Mouse (Mus musculus) subcutaneous adipose tissue, adult 2 months (tissue): ENCODE results near the gene Pnpla5. TPM values are rescaled to one million over a fixed set of nuclear protein-coding genes. Genes with fewer than 3 reads are reported as not detected.

Experiments used
- polyA plus RNA-seq: library from polyadenylated mRNA; depleted of rRNA; stranded (reverse); fragments of >200 nt; gene quantifications from 2 replicates; pipeline ENCODE4 v1.2.3, GENCODE M21; 2012; ENCODE audit warnings: low replicate concordance; rRNA removed

The Pnpla5 gene
- 0.89 and 1.0 TPM in 2 replicates for polyA plus RNA-seq

DNA sequence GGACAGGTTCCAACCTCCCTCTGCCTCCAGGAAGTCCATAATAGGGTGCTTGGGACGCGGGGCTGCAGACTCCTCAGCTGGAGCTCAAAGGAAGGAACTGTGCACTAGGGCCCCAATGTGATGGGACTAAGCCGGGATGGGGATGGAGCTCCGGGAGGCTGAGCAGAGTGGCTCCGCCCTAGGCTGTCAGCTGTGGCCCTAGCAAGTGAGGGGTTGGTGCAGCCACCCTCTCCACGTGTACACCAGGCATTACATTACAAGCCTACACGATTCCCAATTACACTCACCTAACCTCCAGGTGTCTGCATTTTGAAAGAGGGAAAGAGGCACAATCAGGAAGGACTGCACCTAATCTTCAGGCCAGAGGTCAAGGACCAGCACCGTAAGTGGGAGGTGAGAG is at the start of gene Pnpla5:
Gene Pnpla5, minus strand, starts transcription at position 101 of the 400 bp plus-strand sequence.

DNA sequence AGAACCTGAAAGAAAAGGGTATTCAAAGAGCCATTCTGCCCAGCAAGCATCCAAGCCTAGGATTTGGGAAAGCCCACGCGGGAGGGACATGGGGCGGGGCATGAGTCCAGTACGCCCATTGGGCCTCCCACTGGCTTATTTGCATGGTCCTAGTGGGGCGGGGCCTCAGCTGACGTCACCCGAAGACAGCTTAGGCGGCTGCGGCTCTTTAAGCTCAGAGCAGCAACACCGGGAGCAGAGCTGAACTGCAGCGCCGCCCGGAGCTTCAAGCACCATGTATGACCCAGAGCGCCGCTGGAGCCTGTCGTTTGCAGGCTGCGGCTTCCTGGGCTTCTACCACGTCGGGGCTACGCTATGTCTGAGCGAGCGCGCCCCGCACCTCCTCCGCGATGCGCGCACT is 44.6 kb upstream of the Pnpla5 start, which contains the start of gene Pnpla3:
Gene Pnpla3, plus strand, starts transcription at position 238 of the 400 bp plus-strand sequence.

DNA sequence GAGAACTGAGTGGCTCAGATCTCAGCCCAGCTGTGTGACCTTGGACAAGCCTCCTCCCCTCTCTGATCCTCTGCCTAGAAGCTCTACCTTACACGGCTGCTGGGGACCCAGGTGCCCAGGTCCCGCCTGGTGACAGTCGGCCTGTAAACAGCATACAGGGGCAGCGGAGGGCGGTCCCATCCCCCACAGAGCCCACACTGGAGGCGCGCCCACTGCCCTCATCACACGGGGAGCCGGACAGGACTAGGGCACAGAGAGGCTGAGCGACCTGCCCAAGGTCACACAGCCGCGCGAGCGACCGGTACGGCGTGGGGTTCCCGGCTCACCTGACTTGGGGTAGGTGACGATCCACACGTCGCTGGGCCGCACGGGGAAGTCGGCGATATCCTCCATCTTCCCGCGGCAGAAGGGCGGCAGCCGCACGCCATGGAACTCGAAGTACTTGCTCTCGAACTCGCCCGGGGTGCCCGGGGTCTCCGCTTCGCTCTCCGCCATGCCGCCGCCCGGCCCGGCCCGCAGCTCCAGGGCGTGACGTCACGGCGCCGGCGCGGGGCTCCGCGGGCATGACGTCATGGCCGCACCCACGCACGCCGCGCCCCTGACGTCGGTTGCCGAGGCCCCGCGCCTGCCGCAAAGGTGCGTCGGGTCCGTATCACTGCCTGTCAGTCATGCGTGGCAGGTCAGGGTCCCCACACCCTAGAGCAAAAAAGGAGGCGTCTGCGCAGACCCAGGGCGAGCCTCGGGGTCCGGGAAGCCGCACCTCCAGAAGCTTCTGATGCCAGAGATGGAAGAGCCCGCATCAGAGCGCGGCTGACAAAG is 17.7 kb downstream of the Pnpla5 start, which contains the start of gene Sult4a1:
Gene Sult4a1, minus strand, starts transcription at position 650 of the 819 bp plus-strand sequence.

DNA sequence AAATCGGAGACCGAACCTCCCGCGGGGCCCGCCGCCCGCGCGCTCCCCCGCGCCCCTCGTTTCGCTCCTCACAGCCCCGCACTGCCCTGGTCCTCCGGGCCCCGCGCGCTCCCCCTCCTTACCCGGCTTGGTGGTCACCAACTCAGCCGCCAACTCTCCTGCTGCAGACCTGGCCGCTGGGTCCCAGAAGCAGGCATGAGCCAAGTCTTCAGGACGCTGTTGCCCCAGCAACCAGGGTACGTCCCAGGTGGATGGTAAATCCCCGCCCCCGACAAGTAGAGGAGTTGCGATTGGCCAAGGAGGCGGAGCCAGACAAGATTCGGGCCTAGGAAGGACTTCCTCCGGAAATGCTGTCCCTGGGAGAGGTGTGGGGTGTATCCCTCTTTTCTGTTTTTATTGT is 57.8 kb downstream of the Pnpla5 start, which contains the start of gene Efcab6:
Gene Efcab6, minus strand, starts transcription at position 240 of the 400 bp plus-strand sequence.

Other genes with a start within 250 kb of the Pnpla5 start
- 0.08 TPM in 1 of 2 replicates, not detected in the other for gene Efcab6, start 57.8 kb downstream of the Pnpla5 start, polyA plus RNA-seq
- gene Sult4a1, start 17.4 kb downstream of the Pnpla5 start, polyA plus RNA-seq: 0.16 and 3.0 TPM in 2 replicates
- gene Pnpla3, start 44.7 kb upstream of the Pnpla5 start, polyA plus RNA-seq: 558 and 2,530 TPM in 2 replicates
- 16.8 and 17.4 TPM in 2 replicates for gene Samm50, start 69.1 kb upstream of the Pnpla5 start, polyA plus RNA-seq
- gene Parvb, start 108.9 kb upstream of the Pnpla5 start, polyA plus RNA-seq: 13.3 and 18.1 TPM in 2 replicates
- 2.1 and 5.7 TPM in 2 replicates for gene Parvg, start 200.9 kb upstream of the Pnpla5 start, polyA plus RNA-seq